Mouse (Mus musculus) c-Kit-positive CD71-positive TER-119-positive erythroid progenitor cells, embryonic 14.5 days (primary cell): Measurements from ENCODE around the gene Parp4.

Experiments used
- DNase-seq: peaks from one replicate; pipeline ENCODE4 v3.0.0-alpha.2; 2013; ENCODE audit warnings: low spot score

The Parp4 gene

DNA sequence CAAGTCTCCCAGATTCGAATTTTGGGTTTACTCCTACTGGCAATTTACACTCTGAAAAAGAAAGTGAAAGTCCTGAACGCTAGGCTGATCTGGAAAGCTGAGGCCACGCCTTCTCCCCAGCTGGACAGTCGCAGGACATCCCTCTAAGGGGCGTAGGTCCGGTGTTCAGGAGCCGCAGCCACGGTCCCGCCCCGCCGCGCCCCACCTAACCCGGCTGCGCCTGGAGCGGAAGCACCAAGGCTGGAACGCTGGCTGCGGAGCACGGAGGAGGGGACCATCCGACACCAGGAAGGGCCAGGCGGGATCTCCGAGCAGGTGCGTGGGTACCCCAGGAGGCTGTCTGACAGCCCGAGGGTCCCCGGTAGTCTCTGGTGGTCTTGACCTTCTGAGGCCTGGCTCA lies at the start of gene Parp4, which contains the start of gene Cenpj:
Parp4 (plus strand) TSS at position 204 of the 400 bp plus-strand sequence.
Cenpj (minus strand) TSS at position 10 of the 400 bp plus-strand sequence.
- DNase-seq, result peak; percentile 81

GRCm38 (mm10) chr14:56530788-56531187 lies 44.6 kb upstream of the Parp4 start:
- no peak for DNase-seq

- DNase-seq, result no peak
These were observed 30.5 kb upstream of the Parp4 start for GRCm38 (mm10) chr14:56544946-56545345.

GRCm38 (mm10) chr14:56545491-56545890 lies 29.9 kb upstream of the Parp4 start:
- no peak for DNase-seq

GRCm38 (mm10) chr14:56550960-56551359 lies 24.5 kb upstream of the Parp4 start:
- DNase-seq, result no peak

DNA sequence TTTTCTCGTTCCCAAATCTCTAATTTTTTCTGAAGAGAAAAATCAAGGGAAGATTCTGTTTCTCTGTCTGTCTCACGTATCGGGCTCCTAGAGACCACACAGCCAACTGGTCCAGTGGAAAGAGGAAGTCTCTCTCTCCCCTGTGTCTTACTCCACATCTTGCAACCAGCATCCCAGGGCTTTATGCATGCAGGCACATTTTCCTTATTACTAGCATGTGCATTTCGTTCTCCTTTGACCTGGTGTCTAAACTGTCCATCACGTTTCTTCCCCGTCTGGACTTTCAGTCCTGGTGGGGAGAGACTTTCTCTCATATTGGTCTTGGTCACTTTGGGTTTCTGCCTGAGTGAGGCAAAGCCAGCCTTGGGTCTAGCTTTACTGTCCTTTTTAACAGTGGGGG lies 22.5 kb upstream of the Parp4 start:
- no peak for DNase-seq

DNA sequence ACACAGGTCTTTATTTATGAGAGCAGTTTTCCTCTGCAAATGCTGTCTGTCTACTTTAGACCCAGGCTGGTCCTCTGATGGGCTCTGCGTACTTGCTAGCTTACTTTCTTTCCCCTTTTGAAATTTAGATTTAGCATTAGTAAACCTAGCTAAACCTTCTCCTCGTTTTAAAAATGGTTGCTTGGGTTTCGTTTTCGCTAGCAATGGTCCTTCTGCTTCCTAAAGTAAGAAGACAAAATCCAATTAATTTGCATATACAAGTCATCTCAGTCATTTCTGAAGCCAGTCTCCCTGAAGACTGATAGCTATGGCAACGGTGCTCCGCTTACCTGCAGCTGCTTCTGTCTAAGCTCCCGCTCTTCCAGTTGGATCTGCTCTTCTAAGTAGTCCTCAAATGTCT lies 22.1 kb upstream of the Parp4 start:
- no peak for DNase-seq

- no peak for DNase-seq
These were observed 20.7 kb upstream of the Parp4 start for GRCm38 (mm10) chr14:56554716-56555115.

GRCm38 (mm10) chr14:56559134-56559533 lies 16.3 kb upstream of the Parp4 start:
- DNase-seq, result no peak

GRCm38 (mm10) chr14:56567476-56567875 lies 7.9 kb upstream of the Parp4 start:
- no peak for DNase-seq

GRCm38 (mm10) chr14:56569041-56569440 lies 6.4 kb upstream of the Parp4 start:
- DNase-seq, result no peak

DNA sequence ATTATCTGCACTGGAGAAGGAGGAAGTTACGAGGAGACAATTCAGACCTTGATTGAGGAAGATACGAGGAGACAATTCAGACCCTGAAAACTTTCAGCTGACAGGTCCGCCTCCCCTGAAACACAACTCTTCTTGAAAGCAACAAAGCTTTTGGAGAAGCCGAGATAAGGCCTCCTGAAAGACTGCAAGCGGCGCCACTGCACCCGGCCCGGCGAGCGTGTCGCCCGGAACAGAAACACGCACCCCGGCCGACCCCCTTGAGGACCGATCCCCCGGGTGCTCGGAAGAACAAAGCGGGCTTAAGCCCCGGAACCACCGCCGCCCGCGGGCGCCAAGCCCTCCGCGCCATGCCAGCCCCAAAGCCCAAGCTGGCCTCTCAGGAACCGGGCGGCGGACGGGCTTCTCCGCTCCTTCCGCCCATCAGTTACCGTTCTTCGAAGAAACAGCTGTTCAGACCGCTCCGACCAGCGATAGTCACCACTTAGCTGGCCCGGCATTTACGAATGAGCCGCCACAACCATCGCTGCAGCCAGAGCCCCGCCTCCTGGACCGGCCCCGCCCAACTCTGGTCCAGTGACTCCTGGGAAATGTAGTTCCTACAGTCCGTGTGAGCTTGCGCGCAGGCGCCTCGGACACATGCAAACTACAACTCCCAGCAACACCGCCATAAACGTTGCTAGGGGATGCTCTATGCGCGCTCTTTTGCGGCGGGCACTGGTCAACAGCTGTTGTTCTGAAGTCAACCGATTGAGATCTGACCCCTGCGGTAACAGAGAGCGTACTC lies 3.9 kb upstream of the Parp4 start:
- peak; percentile 94 for DNase-seq

GRCm38 (mm10) chr14:56572546-56572945 lies 2.9 kb upstream of the Parp4 start:
- no peak for DNase-seq

- no peak for DNase-seq
These were observed 816 bp downstream of the Parp4 start for GRCm38 (mm10) chr14:56575969-56576901.

DNA sequence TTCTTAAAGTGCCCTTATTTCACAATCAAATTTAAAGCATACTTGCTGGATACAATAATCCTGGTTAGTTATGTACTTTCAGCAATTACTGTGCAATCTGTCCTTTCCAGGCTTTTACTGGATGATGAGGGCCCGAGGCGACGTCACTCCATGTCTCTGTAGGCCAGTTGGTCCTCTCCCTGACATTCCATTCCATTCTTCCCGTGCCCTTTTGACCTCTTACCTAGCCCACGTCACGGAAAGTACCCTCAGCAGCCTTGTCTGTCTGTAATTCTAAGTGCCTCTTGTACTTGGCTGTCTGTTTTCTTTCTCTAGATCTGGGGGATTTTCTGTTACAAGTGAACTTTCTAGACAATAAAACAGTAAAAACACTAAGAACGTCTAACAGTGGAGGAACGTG lies 3.6 kb downstream of the Parp4 start:
- DNase-seq, result no peak

DNA sequence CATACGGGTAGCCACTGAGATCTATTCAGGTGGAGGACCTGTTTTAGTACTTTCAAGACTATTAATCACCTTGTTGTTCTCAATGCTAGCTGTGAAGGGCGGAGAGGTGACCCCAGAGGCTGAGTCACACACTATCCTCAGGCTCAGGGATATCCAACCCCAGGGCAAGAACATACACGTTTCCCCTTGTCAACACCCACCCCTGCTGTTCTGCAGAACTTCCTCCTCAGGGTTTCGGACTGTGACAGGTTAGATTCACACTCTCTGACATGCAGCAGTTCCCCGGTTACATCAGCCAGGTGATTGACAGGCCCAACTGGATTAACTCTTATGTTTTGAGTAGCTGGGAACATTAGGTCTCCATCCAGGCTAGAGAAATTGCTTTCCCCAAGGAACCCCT lies 5.7 kb downstream of the Parp4 start:
- no peak for DNase-seq

GRCm38 (mm10) chr14:56582294-56582693 lies 6.9 kb downstream of the Parp4 start:
- no peak for DNase-seq

GRCm38 (mm10) chr14:56592191-56592590 lies 16.8 kb downstream of the Parp4 start:
- DNase-seq, result no peak

DNA sequence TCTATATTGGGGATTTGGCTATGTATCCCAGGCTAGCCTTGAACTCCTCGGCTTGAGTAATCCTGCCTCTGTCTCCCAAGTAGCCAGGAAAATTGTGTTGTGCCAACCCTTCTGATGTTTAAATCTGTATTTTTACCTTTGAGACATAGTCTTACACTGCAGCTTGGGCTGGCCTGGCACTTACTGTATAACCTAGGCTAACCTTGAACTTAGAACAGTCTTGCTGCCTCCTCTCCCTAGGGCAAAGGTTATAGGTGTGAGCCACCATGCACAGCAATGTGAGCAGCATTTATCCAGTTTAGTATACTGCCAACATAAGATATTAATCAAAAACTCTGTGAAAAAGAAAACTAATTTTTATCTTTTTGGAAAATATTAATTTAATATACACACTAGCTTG lies 19.4 kb downstream of the Parp4 start:
- DNase-seq, result no peak

- DNase-seq, result peak; percentile 61
These were observed 23.3 kb downstream of the Parp4 start for GRCm38 (mm10) chr14:56598759-56599158.

DNA sequence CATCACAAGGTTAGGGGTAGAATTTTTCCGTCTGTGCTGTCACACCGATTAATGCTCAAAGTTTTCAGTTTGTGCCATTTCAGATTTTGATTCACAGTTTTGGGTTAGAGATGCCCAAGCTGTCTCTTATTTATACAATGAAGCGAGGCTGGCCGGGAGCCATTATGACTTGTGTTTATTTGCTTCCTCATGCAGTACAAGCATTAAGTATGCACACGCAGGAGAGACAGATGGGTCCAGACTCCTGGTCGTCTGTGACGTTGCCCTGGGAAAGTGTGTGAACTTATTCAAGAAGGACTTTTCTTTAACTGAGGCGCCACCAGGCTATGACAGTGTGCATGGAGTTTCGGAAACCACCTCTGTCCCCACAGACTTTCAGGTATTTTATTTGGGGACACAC lies 26.6 kb downstream of the Parp4 start:
- no peak for DNase-seq

GRCm38 (mm10) chr14:56604438-56604837 lies 29.0 kb downstream of the Parp4 start:
- no peak for DNase-seq

DNA sequence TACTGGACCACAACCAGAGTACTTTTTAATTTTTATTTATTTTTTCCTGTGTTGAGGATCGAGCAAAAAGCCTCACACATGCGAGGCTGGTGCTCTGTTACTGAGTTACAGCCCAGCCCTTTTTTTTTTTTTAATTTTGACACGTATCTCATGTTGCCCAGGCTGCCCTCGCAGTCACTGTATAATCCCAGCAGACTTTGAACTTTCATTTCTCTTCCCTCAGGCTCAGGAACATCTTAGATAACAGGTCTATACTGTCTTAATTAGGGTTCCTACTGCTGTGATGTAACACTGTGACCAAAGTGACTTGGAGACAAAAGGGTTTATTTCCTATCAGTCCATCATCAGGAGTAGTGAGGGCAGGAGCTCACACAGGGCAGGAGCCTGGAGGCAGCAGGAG lies 29.7 kb downstream of the Parp4 start:
- no peak for DNase-seq
